Mouse (Mus musculus): ENCODE data around the gene Ntrk2. TPM values are rescaled to one million over a fixed set of nuclear protein-coding genes. Genes with fewer than 3 reads are reported as not detected.
"Not testable (repeated sequence)": the region's sequence is repeated elsewhere in the genome, so short reads cannot be mapped to it uniquely, and the experiment has no call there.

The Ntrk2 gene
- polyA plus RNA-seq, 1 experiment from 2014 or later = 13.4 TPM

GRCm38 (mm10) chr13:59079761-59080461 lies 273.5 kb downstream of the Ntrk2 start:
- Histone ChIP-seq H3K9ac (no peak overlapping the region), H3K27ac (no peak overlapping the region), H3K4me3 (no peak overlapping the region), H3K4me2 (replicated peaks) (no peak overlapping the region), H3K36me3 (no peaks in the 10 kb centered on the region), H3K27me3 (peaks cover 27% of the 10 kb centered on the region), H3K9me3 (no peaks in the 10 kb centered on the region), H3K4me1 (no peaks in the 10 kb centered on the region)
- WGBS = 68% methylated on average over 7 of the region's 7 CpGs
- no peak for ATAC-seq (ENCODE audit: low FRiP score, low read depth)

GRCm38 (mm10) chr13:59080468-59080867 lies 274.1 kb downstream of the Ntrk2 start:
- Histone ChIP-seq H3K9ac (no peak overlapping the region), H3K27ac (no peak overlapping the region), H3K9me3 (no peaks in the 10 kb centered on the region), H3K36me3 (no peaks in the 10 kb centered on the region), H3K27me3 (peaks cover 22% of the 10 kb centered on the region), H3K4me1 (no peaks in the 10 kb centered on the region), H3K4me3 (no peak overlapping the region), H3K4me2 (replicated peaks) (no peak overlapping the region)
- 80% methylated on average over 5 of the region's 5 CpGs for WGBS
- no peak for ATAC-seq (ENCODE audit: low FRiP score, low read depth)

GRCm38 (mm10) chr13:59089016-59089415 lies 282.6 kb downstream of the Ntrk2 start:
- no peak overlapping the region for H3K27ac ChIP-seq
- no peak overlapping the region for H3K4me2 ChIP-seq (replicated peaks)
- ATAC-seq (ENCODE audit: low FRiP score, low read depth) = no peak
- H3K9ac ChIP-seq = no peak overlapping the region
- no peaks in the 10 kb centered on the region for H3K9me3 ChIP-seq
- H3K4me3 ChIP-seq = no peak overlapping the region
- H3K4me1 ChIP-seq = peaks cover 16% of the 10 kb centered on the region
- H3K27me3 ChIP-seq = peaks cover 8% of the 10 kb centered on the region
- H3K36me3 ChIP-seq = no peaks in the 10 kb centered on the region
- 84% methylated on average over 4 of the region's 4 CpGs for WGBS

- peaks cover 30% of the 10 kb centered on the region for H3K4me1 ChIP-seq
- no peak overlapping the region for H3K27ac ChIP-seq
- ATAC-seq (ENCODE audit: low FRiP score, low read depth) = no peak
- H3K27me3 ChIP-seq = peaks cover 8% of the 10 kb centered on the region
- H3K36me3 ChIP-seq = no peaks in the 10 kb centered on the region
- H3K9me3 ChIP-seq = no peaks in the 10 kb centered on the region
- no peak overlapping the region for H3K4me3 ChIP-seq
- H3K4me2 ChIP-seq (replicated peaks) = no peak overlapping the region
- H3K9ac ChIP-seq = no peak overlapping the region
- WGBS = 59% methylated on average over 13 of the region's 13 CpGs
Measured at GRCm38 (mm10) chr13:59091138-59091971, 285.0 kb downstream of the Ntrk2 start.

- peaks cover 15% of the 10 kb centered on the region for H3K27me3 ChIP-seq
- peaks cover 27% of the 10 kb centered on the region for H3K4me1 ChIP-seq
- H3K9ac ChIP-seq = no peak overlapping the region; the same call in 1 of the 2 replicates
- ATAC-seq (ENCODE audit: low FRiP score, low read depth) = no peak
- no peak overlapping the region for H3K4me2 ChIP-seq (replicated peaks)
- no peak overlapping the region for H3K4me3 ChIP-seq
- WGBS = 59% methylated on average over 10 of the region's 10 CpGs
- no peaks in the 10 kb centered on the region for H3K36me3 ChIP-seq
- no peak overlapping the region for H3K27ac ChIP-seq
- H3K9me3 ChIP-seq = no peaks in the 10 kb centered on the region
Measured at GRCm38 (mm10) chr13:59092045-59092857, 285.9 kb downstream of the Ntrk2 start.

- Histone ChIP-seq H3K27me3 (peaks cover 21% of the 10 kb centered on the region), H3K36me3 (no peaks in the 10 kb centered on the region), H3K4me2 (replicated peaks) (no peak overlapping the region), H3K4me1 (peaks cover 27% of the 10 kb centered on the region), H3K9ac (no peak overlapping the region; the same call in 1 of the 2 replicates), H3K27ac (no peak overlapping the region), H3K4me3 (no peak overlapping the region), H3K9me3 (no peaks in the 10 kb centered on the region)
- peak; percentile 49 for ATAC-seq (ENCODE audit: low FRiP score, low read depth)
- WGBS = 3% methylated on average over 4 of the region's 4 CpGs
Measured at GRCm38 (mm10) chr13:59092858-59093154, 286.4 kb downstream of the Ntrk2 start.

GRCm38 (mm10) chr13:59094722-59095121 lies 288.4 kb downstream of the Ntrk2 start:
- H3K36me3 ChIP-seq = no peaks in the 10 kb centered on the region
- no peak for ATAC-seq (ENCODE audit: low FRiP score, low read depth)
- no peak overlapping the region for H3K4me3 ChIP-seq
- no peak overlapping the region for H3K9ac ChIP-seq
- no peak overlapping the region for H3K4me2 ChIP-seq (replicated peaks)
- WGBS = 79% methylated on average over 7 of the region's 7 CpGs
- H3K27ac ChIP-seq = 0 out of 2 replicates have a peak overlapping the region, but pooled peaks have one; percentile 16
- peaks cover 27% of the 10 kb centered on the region for H3K4me1 ChIP-seq
- peaks cover 35% of the 10 kb centered on the region for H3K27me3 ChIP-seq
- no peaks in the 10 kb centered on the region for H3K9me3 ChIP-seq

- H3K4me3 ChIP-seq = no peak overlapping the region
- 9% methylated on average over 10 of the region's 10 CpGs for whole genome bisulfite sequencing
- H3K27me3 ChIP-seq = peaks cover 42% of the 10 kb centered on the region
- H3K4me1 ChIP-seq = peaks cover 27% of the 10 kb centered on the region
- no peaks in the 10 kb centered on the region for H3K9me3 ChIP-seq
- no peaks in the 10 kb centered on the region for H3K36me3 ChIP-seq
- peak; percentile 65 for ATAC-seq (ENCODE audit: low FRiP score, low read depth)
- H3K9ac ChIP-seq = no peak overlapping the region
- peak overlapping the region; percentile 40 for H3K4me2 ChIP-seq (replicated peaks)
- no peak overlapping the region for H3K27ac ChIP-seq
Measured at GRCm38 (mm10) chr13:59095811-59096391, 289.5 kb downstream of the Ntrk2 start.

- peaks cover 34% of the 10 kb centered on the region for H3K27me3 ChIP-seq
- ATAC-seq (ENCODE audit: low FRiP score, low read depth) = no peak
- no peak overlapping the region for H3K4me3 ChIP-seq
- WGBS = 37% methylated on average over 10 of the region's 10 CpGs
- no peak overlapping the region for H3K27ac ChIP-seq
- no peak overlapping the region for H3K9ac ChIP-seq
- H3K36me3 ChIP-seq = no peaks in the 10 kb centered on the region
- no peak overlapping the region for H3K4me2 ChIP-seq (replicated peaks)
- peaks cover 12% of the 10 kb centered on the region for H3K4me1 ChIP-seq
- H3K9me3 ChIP-seq = no peaks in the 10 kb centered on the region
Measured at GRCm38 (mm10) chr13:59100086-59100485, 293.7 kb downstream of the Ntrk2 start.

GRCm38 (mm10) chr13:59107791-59108190 lies 301.4 kb downstream of the Ntrk2 start:
- not testable (repeated sequence) for H3K36me3 ChIP-seq; H3K27ac ChIP-seq; ATAC-seq (ENCODE audit: low FRiP score, low read depth); H3K9ac ChIP-seq; H3K27me3 ChIP-seq; H3K4me1 ChIP-seq; H3K4me3 ChIP-seq; H3K4me2 ChIP-seq (replicated peaks); H3K9me3 ChIP-seq
- WGBS = 94% methylated on average over 10 of the region's 10 CpGs

- H3K4me2 ChIP-seq (replicated peaks) = no peak overlapping the region
- WGBS = 90% methylated on average over 5 of the region's 5 CpGs
- H3K27ac ChIP-seq = no peak overlapping the region
- H3K9me3 ChIP-seq = 0 out of 2 replicates have a peak, but pooled peaks cover under 1% of the 10 kb centered on the region
- ATAC-seq (ENCODE audit: low FRiP score, low read depth) = no peak
- H3K27me3 ChIP-seq = no peaks in the 10 kb centered on the region
- H3K4me1 ChIP-seq = no peaks in the 10 kb centered on the region
- H3K4me3 ChIP-seq = no peak overlapping the region
- no peaks in the 10 kb centered on the region for H3K36me3 ChIP-seq
- no peak overlapping the region for H3K9ac ChIP-seq
Measured at GRCm38 (mm10) chr13:59110107-59110506, 303.7 kb downstream of the Ntrk2 start.
